Mouse (Mus musculus) erythroblast, embryonic 14.5 days (primary cell): ENCODE data around the gene Grin3b.

Experiments used
- GATA1 ChIP-seq: IDR thresholded peaks from 2 replicates; pipeline ENCODE4 v1.6.1; 2012; ENCODE audit warnings: low read length, inconsistent platforms, mixed read lengths
- TAL1 ChIP-seq: IDR thresholded peaks from 3 replicates; pipeline ENCODE4 v1.6.1; 2012; ENCODE audit warnings: low read length, inconsistent platforms, mixed read lengths

- TF ChIP-seq GATA1 (no peak), TAL1 (no peak)
These were observed 20.6 kb upstream of the Grin3b start for GRCm38 (mm10) chr10:79949873-79950272.
